Mouse (Mus musculus): Measurements from ENCODE around the gene Tbata.

Tbata gene

GRCm38 (mm10) chr10:61171654-61172053, at the start of gene Tbata:
Gene Tbata (plus strand): TSS chr10:61171954.
- DNase-seq (ENCODE audit: low spot score) = no peak

- DNase-seq (ENCODE audit: low spot score) = no peak
Measured at GRCm38 (mm10) chr10:61123276-61123913, 48.4 kb upstream of the Tbata start.

- no peak for DNase-seq (ENCODE audit: low spot score)
Measured at GRCm38 (mm10) chr10:61124462-61124861, 47.3 kb upstream of the Tbata start.

- DNase-seq (ENCODE audit: low spot score) = no peak
Measured at GRCm38 (mm10) chr10:61128701-61129365, 42.9 kb upstream of the Tbata start.

DNA sequence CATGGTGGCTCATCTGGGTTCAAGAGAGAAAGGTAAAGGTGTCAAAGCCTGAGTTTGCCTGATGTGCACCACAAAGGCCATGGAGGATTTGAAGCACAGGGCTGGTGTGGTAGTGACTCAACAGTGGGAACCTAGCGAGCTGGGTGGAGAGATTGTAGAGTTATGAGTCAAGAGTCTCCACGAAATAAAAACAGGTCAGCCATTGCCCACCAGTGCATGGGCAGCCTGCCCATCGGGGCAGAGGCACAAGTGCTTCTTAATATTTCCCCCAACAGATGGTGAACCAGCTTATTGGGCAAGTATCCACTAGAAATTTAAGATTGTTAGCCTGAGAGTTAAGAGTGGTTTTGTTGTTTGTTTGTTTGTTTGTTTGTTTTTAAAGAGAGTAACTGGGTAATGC, 40.8 kb upstream of the Tbata start:
- no peak for DNase-seq (ENCODE audit: low spot score)

DNA sequence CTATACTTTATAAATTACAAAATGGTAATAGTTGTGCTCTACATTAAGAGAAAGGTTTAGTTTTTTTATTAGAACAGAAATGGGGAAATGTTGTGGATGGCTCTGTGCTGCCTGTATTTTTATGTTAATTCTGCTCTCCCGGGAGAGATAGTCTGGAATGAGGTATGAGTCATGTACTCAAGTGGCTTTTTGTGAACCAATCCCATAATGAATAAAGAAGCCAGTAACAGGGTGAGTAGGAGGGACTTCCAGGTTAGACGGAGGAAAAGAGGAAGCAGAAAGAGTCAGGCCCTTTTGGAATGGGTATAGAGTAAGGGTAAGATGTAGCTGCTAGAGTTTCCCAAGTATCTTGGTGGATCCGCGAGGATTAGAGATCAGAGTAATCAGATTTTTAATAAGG, 37.7 kb upstream of the Tbata start:
- DNase-seq (ENCODE audit: low spot score) = no peak

- no peak for DNase-seq (ENCODE audit: low spot score)
Measured at GRCm38 (mm10) chr10:61135226-61135839, 36.4 kb upstream of the Tbata start.

DNA sequence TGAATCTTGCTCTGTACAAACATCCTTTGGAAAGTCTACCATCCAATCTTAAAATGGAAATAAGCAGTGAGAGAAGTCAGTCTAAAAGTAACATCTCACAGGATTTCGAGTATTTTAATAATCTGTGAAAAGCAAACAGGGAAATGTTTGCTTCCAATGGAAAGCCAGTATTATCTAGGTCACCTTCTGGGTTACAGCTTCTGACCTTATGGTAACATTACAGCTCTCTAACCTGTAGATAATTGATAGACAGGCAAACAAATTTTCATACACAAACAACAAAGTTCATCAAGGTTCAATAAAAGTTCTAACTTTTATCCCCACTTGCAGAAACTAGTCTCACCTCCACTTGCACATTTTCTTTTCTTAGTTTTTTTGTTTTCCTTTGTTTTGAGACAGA, 34.2 kb upstream of the Tbata start:
- no peak for DNase-seq (ENCODE audit: low spot score)

DNA sequence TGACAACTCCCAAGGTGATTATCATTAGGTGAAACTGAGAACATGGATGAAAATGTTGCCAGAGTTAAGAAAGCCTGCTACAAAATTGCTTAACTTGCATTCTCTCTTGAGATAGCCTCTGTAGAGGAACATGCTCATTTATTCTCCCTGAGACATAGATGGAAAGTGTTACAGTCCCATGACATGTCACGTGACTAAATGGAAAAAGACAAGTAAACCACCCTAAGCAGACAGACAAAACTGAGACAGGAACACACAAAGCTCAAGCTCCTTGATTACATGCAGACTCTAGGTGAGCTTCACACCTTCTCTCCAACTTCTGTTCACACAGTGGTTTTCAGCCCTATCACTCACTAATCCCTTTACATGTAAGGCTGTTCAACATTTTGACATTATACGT, 28.4 kb upstream of the Tbata start:
- DNase-seq (ENCODE audit: low spot score) = no peak

GRCm38 (mm10) chr10:61145766-61146118, 26.0 kb upstream of the Tbata start:
- peak; percentile 20 for DNase-seq (ENCODE audit: low spot score)

- peak; percentile 72 for DNase-seq (ENCODE audit: low spot score)
Measured at GRCm38 (mm10) chr10:61146119-61146806, 25.5 kb upstream of the Tbata start.

GRCm38 (mm10) chr10:61146807-61147156, 25.0 kb upstream of the Tbata start:
- DNase-seq (ENCODE audit: low spot score) = peak; percentile 56

- DNase-seq (ENCODE audit: low spot score) = peak; percentile 88
Measured at GRCm38 (mm10) chr10:61147157-61148040, 24.4 kb upstream of the Tbata start, which contains the start of gene Sgpl1. Gene Sgpl1 (minus strand): TSS chr10:61147703.

GRCm38 (mm10) chr10:61149476-61149875, 22.3 kb upstream of the Tbata start:
- DNase-seq (ENCODE audit: low spot score) = no peak

GRCm38 (mm10) chr10:61150616-61151015, 21.1 kb upstream of the Tbata start:
- peak; percentile 23 for DNase-seq (ENCODE audit: low spot score)

GRCm38 (mm10) chr10:61152131-61152530, 19.6 kb upstream of the Tbata start:
- DNase-seq (ENCODE audit: low spot score) = no peak

- DNase-seq (ENCODE audit: low spot score) = no peak
Measured at GRCm38 (mm10) chr10:61155611-61156010, 16.1 kb upstream of the Tbata start.

DNA sequence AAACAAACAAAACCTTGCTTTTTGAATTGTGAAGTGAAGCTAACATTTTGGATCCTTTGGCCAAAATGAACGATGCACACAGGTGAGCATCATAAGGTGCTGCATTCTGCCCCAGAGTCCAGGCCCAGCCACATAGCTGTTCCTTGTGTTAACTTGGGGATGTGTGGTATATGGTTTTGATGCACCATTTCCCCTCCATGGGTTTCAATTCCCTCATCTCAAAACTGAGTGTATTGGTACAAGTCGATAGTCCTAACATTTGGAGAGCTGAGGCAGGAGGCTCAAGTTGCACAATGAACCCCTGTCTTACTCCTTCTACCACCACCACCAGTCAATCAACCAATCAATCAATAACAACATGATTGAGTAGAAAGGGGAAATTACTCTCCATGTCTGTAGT, 15.3 kb upstream of the Tbata start:
- no peak for DNase-seq (ENCODE audit: low spot score)

- no peak for DNase-seq (ENCODE audit: low spot score)
Measured at GRCm38 (mm10) chr10:61158594-61158993, 13.2 kb upstream of the Tbata start.

DNA sequence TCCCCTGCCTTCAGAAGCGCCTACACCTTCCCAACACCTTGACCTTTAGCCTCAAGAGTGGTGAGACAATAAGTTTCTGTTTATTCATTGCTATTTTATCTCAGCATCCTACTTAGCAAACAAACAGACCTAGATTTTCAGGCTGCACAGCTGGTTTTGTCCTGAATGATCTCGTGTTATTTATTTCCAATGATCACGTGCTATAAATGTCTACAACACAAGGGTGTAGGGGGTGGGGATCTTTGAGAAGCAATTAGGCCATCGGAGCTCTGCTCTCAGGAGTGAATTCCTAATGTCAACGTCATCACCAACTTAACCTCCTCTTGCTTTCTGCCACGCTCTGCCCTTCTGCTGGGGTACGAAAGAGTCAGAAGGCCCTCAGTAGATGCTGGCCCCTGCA, 11.7 kb upstream of the Tbata start:
- no peak for DNase-seq (ENCODE audit: low spot score)

DNA sequence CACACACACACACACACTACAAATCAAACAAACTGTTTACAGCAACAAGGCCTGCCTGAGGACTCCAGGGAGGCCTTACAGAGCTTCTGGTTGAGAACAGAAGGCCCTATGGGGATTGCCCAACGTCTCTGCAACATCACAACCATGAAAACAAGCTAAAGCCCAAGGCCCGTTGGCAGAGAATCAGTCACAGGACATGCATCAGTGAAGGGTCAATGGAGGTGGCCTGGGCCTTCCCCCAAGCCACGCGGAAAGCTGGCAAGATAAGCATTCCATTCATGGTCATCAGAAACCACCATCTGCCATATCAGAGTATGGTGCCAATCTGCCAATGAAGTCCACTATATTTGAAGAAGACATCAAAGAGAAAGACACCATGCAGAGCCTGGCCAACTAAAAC, 11.1 kb upstream of the Tbata start:
- no peak for DNase-seq (ENCODE audit: low spot score)

- no peak for DNase-seq (ENCODE audit: low spot score)
Measured at GRCm38 (mm10) chr10:61162366-61162765, 9.4 kb upstream of the Tbata start.

All from embryo, embryonic 10 days (tissue).